Mouse (Mus musculus) B cell, adult 2 months (primary cell): ENCODE data around the gene Synpo2.
"Not testable (repeated sequence)": the region's sequence is repeated elsewhere in the genome, so short reads cannot be mapped to it uniquely, and the experiment has no call there.

Source experiments
- DNase-seq, 2 experiments: peaks; one replicate each; pipeline ENCODE4 v3.0.0; 2022

Synpo2 gene

DNA sequence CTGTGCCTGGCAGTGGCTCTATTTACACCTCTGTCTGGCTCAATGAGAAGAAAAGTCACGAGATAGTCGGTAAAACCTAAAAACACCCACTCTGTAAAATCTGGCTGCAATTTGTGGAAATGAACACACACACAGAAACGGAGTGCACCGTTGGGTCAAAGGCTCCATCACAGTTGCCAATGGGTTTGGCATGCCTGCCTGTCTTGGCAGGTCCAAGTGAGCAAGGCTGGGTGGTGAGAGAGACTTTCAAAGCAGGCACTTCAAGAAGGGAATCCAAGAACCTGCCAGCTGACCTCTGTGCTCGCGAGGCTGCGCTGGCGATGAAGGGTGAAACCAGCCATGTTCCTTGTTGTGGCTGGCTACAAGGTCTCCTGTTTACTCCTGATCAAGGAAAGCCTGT is 107.2 kb downstream of the Synpo2 start:
- no peak for DNase-seq

GRCm38 (mm10) chr3:123128091-123128490 is 107.9 kb downstream of the Synpo2 start:
- no peak for DNase-seq

- DNase-seq, result not testable (repeated sequence)
These were observed 109.2 kb downstream of the Synpo2 start for GRCm38 (mm10) chr3:123126741-123127140.

DNA sequence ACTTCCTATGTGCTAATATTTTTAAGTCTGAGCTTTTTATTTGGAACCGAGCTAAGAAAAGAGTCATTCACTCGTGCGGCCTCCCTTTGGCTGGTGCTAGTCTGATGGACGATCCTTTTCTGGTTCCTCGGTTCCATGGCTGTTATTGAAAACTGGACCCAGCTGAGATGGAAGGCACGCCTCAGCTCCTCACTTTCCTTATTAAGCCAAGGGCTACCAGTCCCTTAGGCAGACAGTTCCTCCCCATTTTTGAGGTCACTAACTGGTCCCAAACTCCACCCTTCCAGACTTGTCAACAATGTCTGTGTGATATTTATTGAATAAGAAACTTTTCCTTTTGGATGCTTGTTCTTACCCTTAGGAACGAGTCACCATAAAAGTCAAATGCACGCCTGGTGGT is 112.1 kb downstream of the Synpo2 start:
- DNase-seq, result no peak

GRCm38 (mm10) chr3:123122151-123123030 is 113.6 kb downstream of the Synpo2 start:
- no peak for DNase-seq

GRCm38 (mm10) chr3:123116903-123117302 is 119.0 kb downstream of the Synpo2 start:
- DNase-seq, result no peak

GRCm38 (mm10) chr3:123115770-123116527 is 120.0 kb downstream of the Synpo2 start:
- DNase-seq, result no peak

DNA sequence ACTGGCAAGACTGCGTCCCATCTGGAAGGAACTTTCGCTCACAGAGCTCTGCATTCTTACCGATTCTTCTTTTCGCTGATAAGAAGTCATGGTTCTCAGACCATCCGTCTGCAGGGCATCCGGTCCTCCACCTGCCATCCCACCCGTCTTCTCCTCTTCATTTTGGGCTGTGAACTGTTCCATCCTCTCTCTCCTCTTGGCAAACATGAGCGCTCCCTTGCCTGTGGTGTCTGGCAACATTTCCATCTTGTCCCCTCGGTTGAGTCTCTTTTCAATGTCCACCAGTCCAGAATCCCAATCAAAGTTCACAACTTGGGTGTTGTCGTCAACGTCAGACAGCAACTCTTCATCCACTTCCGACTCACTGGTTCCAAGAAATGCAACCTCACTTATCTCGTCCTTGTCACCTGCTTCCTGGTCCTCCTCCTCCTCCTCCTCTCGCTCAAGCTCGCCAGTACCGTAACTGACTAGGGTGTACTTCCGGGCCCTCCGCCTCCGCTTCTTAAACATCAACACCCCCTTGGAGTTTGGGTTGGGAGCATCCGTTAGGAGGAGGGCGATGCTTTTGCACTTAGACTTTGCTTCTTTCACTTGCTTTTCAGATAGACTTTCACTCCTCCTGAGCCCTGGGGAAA is 121.8 kb downstream of the Synpo2 start:
- DNase-seq, result no peak

DNA sequence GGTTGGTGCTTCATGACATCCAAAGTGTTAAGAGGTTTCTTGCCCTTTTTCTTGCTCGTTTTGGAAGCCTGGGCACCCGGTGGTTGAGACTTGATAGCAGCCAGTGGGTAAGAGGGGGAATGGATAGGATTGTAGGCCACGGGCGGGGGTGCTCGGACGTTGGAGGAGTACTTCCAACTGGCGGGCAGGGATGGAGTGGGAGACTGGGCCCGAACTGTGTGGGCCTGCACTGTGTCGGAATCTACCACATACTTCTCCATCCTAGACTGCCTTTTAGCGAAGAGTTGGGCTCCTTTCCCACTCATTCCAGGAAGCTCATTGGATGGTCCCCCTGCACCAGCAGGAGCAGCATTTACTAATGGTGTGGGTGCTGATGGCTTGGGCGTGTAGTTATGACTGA is 123.2 kb downstream of the Synpo2 start:
- no peak for DNase-seq

GRCm38 (mm10) chr3:123111071-123111711 is 124.8 kb downstream of the Synpo2 start:
- no peak for DNase-seq

GRCm38 (mm10) chr3:123107830-123108549 is 128.0 kb downstream of the Synpo2 start:
- no peak for DNase-seq

DNA sequence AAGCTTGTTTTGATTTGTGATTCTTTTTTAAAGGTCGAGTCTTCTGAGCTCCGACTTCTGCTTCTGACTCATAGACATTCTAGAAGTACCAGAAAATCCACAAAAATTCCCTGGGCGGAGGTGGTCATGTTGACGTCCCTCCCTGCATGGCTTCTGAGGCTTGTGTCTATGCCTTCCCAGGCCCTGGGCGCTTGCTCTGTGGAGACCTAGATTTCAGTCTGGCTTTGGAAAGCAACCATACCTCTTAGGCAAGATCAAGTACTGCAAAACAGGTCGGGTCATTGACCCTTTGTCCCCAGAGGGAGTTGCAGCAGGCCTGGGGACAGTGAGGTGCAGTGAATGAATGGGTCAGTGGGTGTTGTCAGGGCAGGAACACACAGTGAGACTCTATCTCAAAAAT is 131.6 kb downstream of the Synpo2 start:
- DNase-seq, result no peak

- peak; percentile 66 to 69 for DNase-seq
These were observed 132.6 kb downstream of the Synpo2 start for GRCm38 (mm10) chr3:123103151-123103860.

DNA sequence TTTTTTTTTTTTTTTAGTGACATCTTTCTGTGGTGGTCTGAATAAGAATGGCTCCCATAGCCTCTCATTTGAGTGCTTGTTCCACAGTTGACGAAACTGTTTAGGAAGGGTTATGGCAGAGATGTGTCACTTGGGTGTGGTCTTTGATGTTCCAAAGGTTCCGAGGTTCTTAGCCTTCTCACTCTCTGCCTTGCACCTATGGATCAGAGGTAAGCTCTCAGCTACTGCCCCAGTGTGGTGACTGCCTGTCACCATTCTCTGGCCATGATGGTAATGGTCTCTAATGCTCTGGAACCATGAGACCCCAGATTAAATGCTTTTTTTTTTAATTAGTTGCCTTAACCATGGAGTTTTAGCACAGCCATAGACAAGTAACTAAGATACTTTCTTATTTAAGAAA is 134.2 kb downstream of the Synpo2 start:
- DNase-seq, result no peak

DNA sequence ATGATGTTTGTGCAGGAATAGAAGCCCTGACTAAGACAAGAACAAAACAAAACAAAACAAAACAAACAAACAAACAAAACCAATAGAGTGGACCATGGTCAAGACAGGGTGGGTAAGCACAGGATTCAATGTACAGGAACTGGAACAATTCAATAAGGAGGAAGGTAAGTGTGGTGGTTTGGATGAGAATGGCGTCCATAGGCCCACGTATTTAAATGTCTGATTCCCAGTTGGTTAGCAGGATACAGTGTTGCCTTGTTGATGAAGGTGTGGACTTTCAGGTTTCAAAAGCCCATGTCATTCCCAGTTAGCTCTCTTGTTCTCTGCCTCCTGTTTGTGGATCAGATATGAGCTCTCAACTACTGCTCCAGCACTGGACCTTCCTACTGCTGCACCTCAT is 140.8 kb downstream of the Synpo2 start:
- DNase-seq, result no peak

DNA sequence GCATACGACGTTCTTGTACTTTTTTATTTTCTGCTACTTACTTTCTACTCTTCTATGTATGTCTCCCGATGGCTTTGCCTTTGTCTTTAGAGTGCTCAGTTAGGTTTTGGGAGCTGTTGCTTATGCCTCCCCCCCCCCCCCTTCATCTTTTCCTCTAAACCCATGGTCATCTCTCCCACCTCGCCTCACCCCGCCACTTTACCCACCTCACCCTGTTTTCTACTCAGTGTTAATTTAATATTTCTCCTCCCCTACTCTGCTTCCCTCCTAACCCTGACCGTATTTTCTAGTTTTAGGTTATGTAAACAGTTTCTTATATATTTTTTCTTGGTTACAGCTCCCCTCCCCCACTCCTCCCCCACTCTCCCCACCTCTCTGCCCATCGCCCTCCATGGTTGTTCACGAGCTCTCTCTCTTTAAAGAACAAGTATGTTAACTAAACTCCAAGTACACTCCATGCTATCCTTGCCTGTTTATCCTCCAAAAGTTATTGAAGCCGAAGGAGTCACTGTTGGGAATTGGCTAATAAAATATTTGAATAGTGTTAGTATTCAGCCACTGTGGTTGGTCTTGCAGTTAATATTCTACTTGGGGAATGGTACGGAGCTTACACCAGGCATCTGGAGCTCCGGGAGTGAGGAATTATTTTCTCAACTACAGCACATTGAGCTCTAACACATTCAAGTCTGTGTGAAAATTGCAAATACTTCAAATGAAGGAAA is 142.1 kb downstream of the Synpo2 start:
- no peak for DNase-seq

DNA sequence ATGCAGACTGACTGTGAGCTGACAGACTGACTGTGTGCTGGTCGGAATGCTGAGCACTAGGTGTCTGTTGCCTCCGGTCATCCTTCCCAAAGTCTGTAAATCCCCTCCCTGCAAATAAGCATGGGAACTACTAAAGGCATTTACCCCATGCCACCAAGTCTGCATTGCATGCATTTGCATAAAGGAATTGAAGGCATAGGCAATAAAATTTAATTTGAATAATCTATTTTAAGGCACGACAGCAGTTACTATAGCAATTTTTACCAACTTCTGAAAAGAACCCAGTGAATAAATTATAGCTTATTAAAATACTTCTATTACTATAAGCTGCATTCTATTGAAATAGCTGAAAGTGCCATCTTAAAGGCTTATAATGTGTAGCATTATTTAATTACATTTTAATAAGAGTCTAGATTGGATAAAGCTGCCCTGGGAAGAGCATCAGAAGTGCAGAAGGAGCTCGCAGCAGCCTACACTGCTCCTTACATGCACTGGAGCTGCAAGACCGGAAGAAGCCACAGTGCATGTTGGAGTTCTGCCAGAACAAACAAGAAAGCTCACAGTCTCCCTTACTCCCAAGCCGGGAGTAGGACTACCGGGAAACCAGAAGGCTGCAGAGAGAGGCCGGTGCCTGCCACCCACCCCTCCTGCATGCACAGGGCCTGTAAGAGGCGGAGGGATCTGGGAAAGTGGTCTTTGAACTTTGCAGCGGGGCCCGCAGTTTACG is 142.9 kb downstream of the Synpo2 start:
- no peak for DNase-seq

DNA sequence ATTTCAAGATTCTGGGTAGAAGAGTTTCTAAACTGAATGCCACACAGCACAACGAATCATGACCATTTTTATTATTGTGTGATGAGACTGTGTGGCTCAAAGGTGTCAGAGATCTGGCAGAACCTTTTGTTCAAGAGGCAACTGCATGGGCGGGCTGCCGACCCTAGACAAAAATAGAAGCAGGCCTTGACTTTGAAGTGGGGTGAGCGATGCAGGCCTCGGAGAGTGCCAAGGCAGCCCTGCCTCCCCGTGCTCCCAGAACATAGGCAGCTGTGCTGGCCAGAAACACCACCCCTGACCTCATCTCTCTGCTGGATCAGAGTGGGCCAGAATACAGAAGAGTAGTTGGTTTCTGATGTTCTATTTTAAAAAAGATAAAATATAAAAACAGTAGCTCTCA is 143.5 kb downstream of the Synpo2 start:
- no peak for DNase-seq

DNA sequence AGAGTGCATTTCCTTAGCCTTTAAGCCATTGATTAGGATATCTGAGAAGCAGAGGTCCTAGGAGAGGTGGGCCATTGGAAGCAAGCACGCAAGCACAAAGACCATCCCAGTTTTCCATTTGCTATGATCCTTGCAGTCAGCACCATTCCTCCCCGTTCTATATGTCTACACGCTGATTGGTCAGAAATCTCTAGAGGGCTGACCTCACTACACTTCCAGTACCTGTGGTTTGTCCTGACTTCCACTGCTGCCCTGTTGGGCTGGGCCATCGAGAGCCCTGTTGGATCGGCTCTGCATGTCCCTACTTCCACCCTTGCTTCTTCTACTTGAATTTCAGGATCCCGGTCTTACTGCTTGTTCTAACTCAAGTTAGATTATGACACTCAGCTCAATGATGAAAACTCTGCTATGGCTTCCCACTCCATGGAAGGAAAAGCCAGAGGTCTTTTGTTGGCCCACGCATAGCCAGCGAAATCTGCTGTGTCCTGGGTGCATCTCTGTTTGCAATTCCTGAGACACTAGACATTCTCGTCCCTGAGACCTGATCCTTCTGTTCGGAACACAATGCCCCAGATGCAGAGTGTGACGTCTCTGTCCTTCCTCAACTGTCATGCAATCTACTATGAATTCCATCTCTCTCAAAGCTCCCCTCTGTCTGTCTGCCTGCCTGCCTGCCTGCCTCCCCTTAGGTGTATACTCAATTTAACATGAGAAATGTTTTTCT is 146.5 kb downstream of the Synpo2 start:
- DNase-seq, result no peak

DNA sequence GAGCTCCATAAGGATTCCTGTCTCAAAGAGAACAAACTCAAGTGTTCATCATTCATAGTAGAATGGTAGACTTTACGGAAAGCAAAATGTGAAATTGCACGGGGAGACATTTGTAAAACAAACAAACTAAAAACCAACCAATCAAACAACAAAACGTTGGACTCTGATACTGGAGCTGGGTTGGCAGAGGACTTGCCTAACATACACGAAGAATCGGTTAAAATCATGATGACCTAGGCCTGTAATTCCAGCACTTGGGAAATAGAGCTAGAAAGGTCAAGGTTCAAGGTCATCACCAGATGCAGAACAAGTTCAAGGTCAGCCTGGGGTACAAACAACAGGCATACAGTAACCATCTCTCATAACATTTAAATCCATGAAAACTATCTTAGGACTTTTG is 147.7 kb downstream of the Synpo2 start:
- DNase-seq, result no peak
